Mouse (Mus musculus) liver, postnatal 0 days (tissue): Measurements from ENCODE around the gene Esr1.

Experiments
- CTCF ChIP-seq: sonication (generic); IDR thresholded peaks from 2 replicates; pipeline ENCODE4 v1.5.1; 2016; ENCODE audit warnings: antibody characterized with exemption, low read depth
- EP300 ChIP-seq: IDR thresholded peaks from 2 replicates; pipeline ENCODE4 v1.6.1; 2016; ENCODE audit warnings: antibody characterized with exemption, low read depth, mild to moderate bottlenecking

DNA sequence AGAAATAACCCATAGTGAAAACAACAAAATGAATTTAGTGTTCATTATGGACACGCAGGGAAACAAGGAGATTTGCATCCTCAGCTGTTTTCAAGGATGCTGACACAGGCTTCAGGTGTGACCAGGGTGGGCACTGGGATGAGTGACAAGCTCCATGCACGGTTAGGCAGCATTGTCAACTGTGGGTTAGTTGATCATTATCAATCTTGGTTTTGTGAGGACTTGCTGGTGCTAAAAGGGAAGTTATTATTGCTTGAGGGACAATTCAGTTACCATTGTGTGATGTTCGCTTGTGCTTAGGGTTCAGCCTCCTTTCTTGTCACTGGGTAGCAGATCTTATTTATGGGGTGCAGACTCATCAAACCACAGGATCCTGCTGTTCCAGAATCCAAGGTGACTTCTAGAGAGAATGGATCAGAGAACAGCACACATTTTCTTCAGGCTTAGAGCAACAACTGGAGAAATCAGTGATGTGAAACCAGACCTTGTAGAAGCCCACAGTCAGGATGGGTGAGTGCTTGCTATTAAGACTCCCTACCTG, 186.9 kb downstream of the Esr1 start:
- TF ChIP-seq CTCF (no peak), EP300 (no peak)
